ENCODE assay signal across 8 mouse cellular contexts in the genomic region with DNA sequence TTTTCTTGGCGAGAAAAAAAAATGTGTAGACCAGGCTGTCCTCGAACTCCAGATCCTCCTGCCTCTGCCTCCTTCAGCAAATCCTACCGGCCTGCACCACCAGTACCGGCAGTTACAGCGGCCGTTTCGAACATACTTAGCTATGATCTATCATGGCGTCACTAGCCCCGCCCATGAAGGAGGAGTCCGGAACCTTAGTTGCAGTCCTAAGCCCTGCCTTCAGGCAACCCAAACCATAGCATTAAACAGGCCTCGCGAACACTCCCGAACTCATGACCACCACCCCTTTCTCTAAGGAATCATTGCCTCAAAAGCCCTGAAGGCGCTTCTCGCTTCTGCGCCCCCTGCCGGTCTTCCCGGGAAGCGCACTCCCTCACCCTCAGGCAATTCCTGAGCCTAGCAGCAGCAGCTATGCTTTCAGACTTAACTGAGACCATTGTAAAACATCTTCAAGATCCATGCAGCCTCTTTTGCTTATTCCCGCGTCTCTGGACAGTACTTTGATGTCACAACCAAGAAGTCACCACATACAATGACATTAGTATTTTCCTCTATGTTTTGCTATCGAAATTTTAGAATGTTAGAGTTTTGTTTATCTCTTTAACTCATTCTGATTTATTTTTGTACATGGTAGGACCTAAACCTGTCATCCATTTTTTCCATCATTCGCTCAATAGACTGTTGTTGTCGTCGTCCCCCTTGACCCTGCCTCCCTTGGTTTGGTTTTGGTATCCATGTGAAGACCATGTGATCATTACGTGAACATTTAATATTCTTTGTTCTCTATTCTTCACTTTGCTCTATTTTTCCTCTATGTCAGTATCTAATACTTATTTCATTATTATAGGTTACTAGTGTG. TPM values are rescaled to one million over a fixed set of nuclear protein-coding genes. Genes with fewer than 3 reads are reported as not detected.
DNase-seq lines count a peak whose midpoint lies in the region; ATAC-seq lines count a peak whose summit lies in the region.

No protein-coding gene starts in this region.

- H3K4me3 ChIP-seq in forebrain, embryonic 14.5 days (ENCODE audit: low read depth, low read length): peak overlapping the region; percentile 40
- peak overlapping the region; percentile 46 for H3K4me3 ChIP-seq in neural tube, embryonic 15.5 days (replicated peaks)

- H3K36me3 ChIP-seq in forebrain, embryonic 14.5 days (ENCODE audit: control insufficient read depth, insufficient read depth, low read length): no peaks in the 10 kb centered on the region
- no peaks in the 10 kb centered on the region for H3K36me3 ChIP-seq in neural tube, embryonic 15.5 days

- 8% methylated on average over 26 of the region's 26 CpGs for WGBS in forebrain, embryonic 14.5 days
- 6% methylated on average over 26 of the region's 26 CpGs for WGBS in neural tube, embryonic 15.5 days

- peak overlapping the region; percentile 56 for H3K4me2 ChIP-seq in forebrain, embryonic 14.5 days (ENCODE audit: low read length)
- H3K4me2 ChIP-seq in neural tube, embryonic 15.5 days: peak overlapping the region; percentile 66

- H3K27me3 ChIP-seq in forebrain, embryonic 14.5 days (replicated peaks; ENCODE audit: control insufficient read depth, insufficient read depth, low read length): no peaks in the 10 kb centered on the region
- H3K27me3 ChIP-seq in neural tube, embryonic 15.5 days (replicated peaks): no peaks in the 10 kb centered on the region

- H3K9ac ChIP-seq in forebrain, embryonic 14.5 days (ENCODE audit: low read length): peak overlapping the region; percentile 66
- peak overlapping the region; percentile 57 for H3K9ac ChIP-seq in neural tube, embryonic 15.5 days (replicated peaks)

- peak; percentile 92 for ATAC-seq in forebrain, embryonic 14.5 days
- peak; percentile 88 for ATAC-seq in neural tube, embryonic 15.5 days (ENCODE audit: low FRiP score)

- H3K9me3 ChIP-seq in forebrain, embryonic 14.5 days (replicated peaks; ENCODE audit: control insufficient read depth, low read length): no peaks in the 10 kb centered on the region
- H3K9me3 ChIP-seq in neural tube, embryonic 15.5 days (replicated peaks): no peaks in the 10 kb centered on the region

- intact Hi-C loops in heart, postnatal 14 days (cut with DNase I): loop anchor here (1.0 to 2.0 kb wide), 2 partner anchors 35 to 38 kb away; no protein-coding TSS in a partner anchor

- peak; percentile 99 for DNase-seq in ES-CJ7 (ENCODE audit: low read depth, low spot score)
- DNase-seq in cerebellum, adult 11 months: peak; percentile 95
- DNase-seq in forebrain, embryonic 14.5 days (ENCODE audit: low spot score): peak; percentile 99
- peak; percentile 95 to 98 for DNase-seq in heart, postnatal 14 days
- peak; percentile 97 for DNase-seq in layer of hippocampus, adult 11-12 months (ENCODE audit: low spot score)
- DNase-seq in lung, adult 18-20 months: peak; percentile 95 to 96
- peak; percentile 89 for DNase-seq in testis, postnatal 14 days (ENCODE audit: low spot score)

- H3K4me1 ChIP-seq in forebrain, embryonic 14.5 days (ENCODE audit: control insufficient read depth, insufficient read depth, low read length): peaks cover 2% of the 10 kb centered on the region; the same call in 1 of the 2 replicates
- peaks cover 2% of the 10 kb centered on the region; the same call in 1 of the 2 replicates for H3K4me1 ChIP-seq in neural tube, embryonic 15.5 days

- H3K27ac ChIP-seq in forebrain, embryonic 14.5 days (ENCODE audit: low read depth, low read length): peak overlapping the region; percentile 66; the same call in 1 of the 2 replicates
- peak overlapping the region; percentile 87 for H3K27ac ChIP-seq in neural tube, embryonic 15.5 days (replicated peaks)

RNA-seq across cellular contexts. Expression of gene Klrb1c, which starts 14.2 kb away (rescaled TPM):
- polyA plus RNA-seq in forebrain, embryonic 14.5 days (2014; fragmentation: Nextera tagmentation; extraction: Ambion mirVana): not detected in 2 replicates
- under 1 TPM in 1 of 2 experiments, not detected in 1; 0.12 TPM for total RNA-seq in heart, postnatal 14 days (2021)
- 0.09 and 0.70 TPM in 2 replicates for polyA plus RNA-seq in neural tube, embryonic 15.5 days (2015; fragmentation: Nextera tagmentation; extraction: Ambion mirVana)

RNA-seq across cellular contexts. Expression of gene Gm44511, which starts 22.9 kb away (rescaled TPM):
- polyA plus RNA-seq in forebrain, embryonic 14.5 days (2014; fragmentation: Nextera tagmentation; extraction: Ambion mirVana): not detected in 2 replicates
- total RNA-seq in heart, postnatal 14 days (2021): not detected
- polyA plus RNA-seq in neural tube, embryonic 15.5 days (2015; fragmentation: Nextera tagmentation; extraction: Ambion mirVana): not detected in 2 replicates

RNA-seq across cellular contexts. Expression of gene Klrb1b, which starts 22.9 kb away (rescaled TPM):
- polyA plus RNA-seq in forebrain, embryonic 14.5 days (2014; fragmentation: Nextera tagmentation; extraction: Ambion mirVana): not detected in 2 replicates
- under 1 TPM in 1 of 2 experiments, not detected in 1; 0.17 TPM for total RNA-seq in heart, postnatal 14 days (2021)
- polyA plus RNA-seq in neural tube, embryonic 15.5 days (2015; fragmentation: Nextera tagmentation; extraction: Ambion mirVana): 0.49 TPM in 1 of 2 replicates, not detected in the other

Comparison
In these comparisons a context has a peak if more than half of its experiments do, and no peak if none do; other contexts are left out.
1. Peak in every context shown above with its lines: DNase-seq, ATAC-seq, H3K4me3 ChIP-seq and H3K27ac ChIP-seq.